Mouse (Mus musculus) lung, postnatal 10 days (tissue): ENCODE data around the gene Igfbpl1.

Source experiments
- DNase-seq: peaks from one replicate; pipeline ENCODE4 v3.0.0; 2021

The Igfbpl1 gene

DNA sequence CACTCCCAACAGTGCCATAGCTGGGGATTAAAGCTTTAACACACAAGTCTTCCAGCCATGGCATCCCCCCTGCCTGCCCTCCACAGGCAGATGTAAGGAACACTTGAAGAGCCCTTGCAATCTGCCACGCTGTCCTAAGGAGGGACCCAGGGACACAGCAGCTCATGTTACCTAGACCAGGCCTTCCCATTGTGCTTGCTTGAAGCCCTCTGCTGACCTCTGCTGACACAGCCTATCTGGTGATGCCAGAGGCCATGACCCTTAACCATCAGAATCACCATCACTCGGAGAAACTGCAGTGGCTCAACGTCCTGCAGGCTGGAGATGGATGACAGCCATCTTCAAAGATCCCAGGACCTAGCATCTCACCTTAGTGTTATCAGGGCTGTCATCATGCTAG lies 4.7 kb downstream of the Igfbpl1 start:
- no peak for DNase-seq

GRCm38 (mm10) chr4:45820074-45820830 lies 6.5 kb downstream of the Igfbpl1 start:
- peak; percentile 77 for DNase-seq

DNA sequence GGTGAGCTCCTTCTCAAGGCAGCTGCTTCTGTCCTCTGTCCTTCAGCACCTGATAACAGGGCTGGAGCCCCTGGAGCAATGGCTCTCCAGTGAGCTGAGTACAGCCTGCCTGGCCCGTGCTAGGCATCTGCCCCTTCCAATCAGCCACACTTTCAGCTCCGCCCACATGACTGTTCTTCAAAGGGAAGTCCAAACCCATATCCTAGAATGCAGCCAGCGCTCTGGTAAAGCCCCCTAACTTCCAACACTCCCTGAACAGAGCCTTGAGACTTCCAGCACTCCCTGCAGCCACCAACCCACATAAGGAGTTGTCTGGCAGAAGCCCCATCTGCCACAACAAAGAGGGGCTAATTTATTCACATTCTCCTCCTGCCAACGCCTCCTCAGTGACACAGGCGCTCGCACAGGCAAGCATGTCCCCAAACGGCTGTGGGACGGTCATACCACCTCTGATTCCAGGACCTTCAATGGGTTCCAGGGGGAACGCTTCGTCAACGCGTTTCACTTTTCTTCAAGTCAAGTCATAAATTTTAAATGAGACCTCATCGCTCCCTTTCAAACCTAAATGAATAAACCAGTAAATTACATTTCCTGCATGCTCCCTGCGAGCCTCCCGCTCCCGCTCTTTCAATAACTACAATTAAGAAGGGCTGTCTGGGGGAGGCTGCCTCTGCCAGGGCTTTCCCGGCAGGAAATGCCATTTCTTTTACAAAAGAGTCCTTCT lies 7.4 kb downstream of the Igfbpl1 start:
- DNase-seq, result peak; percentile 71

GRCm38 (mm10) chr4:45818814-45819207 lies 7.9 kb downstream of the Igfbpl1 start:
- DNase-seq, result no peak

DNA sequence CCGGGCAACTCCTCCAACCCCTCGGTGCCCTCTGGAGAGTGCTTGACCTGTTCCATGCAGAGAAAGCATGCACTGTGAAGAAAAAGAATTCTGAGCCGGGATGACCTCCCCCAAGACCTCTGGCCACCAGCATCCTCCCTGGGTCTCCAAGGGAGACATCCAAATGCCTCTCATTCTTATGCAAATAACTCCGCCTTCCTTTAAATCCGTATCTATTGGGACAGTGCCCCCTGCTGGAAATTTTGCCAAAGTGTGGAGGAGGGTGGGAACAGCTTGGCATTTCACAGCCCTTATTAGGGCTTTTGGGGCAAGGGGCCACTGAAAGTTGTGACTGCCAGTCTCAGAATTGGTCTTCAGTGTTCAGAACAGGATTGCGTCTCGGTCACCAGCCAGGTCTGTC lies 11.2 kb downstream of the Igfbpl1 start:
- peak; percentile 65 for DNase-seq

DNA sequence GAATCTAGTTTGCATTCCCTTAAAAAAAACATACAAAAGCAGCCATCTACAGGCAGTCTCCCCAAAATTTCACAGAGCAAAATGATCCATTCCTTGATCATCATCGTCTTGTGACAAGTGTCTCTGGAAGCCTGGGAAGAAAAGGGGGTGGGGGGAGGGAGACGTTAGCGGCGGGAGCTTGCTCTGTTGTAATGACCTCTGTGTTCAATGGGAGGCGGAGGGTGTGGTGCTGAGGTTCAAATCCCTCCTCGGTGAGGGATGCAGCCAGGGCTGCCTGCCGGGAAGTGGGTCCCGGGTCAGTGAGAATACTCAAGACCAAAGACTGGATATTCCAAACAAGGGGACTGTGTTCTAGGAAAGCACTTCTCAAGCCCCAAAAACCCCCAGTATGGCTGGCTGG lies 15.5 kb downstream of the Igfbpl1 start:
- DNase-seq, result no peak

GRCm38 (mm10) chr4:45808034-45808433 lies 18.7 kb downstream of the Igfbpl1 start:
- no peak for DNase-seq

GRCm38 (mm10) chr4:45802900-45803299 lies 23.8 kb downstream of the Igfbpl1 start:
- no peak for DNase-seq

DNA sequence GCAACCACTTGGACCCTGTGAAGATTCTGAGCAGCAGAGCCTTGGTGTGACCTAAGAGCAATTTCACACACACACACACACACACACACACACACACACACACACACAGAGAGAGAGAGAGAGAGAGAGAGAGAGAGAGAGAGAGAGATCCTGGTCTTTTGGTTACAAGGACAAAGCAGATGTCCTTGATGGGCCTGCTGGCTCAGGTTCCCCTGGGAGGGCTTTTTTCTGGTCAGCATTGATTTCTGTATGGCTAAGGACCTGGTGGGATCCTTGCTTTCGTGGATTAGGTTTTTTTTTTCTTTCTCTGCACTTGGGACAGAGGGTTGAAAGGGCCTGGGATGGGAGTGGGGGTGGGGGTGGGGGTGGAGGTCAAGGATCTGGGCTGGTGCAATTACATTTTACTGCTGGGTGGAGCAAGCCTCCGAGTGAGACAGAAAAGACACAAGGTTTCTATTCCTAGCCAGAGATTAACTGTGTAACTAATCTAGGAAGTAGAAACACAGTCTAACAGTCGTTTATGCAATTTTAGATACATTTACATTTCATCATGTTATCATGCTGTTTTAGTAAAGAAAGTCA lies 26.7 kb downstream of the Igfbpl1 start:
- DNase-seq, result no peak

DNA sequence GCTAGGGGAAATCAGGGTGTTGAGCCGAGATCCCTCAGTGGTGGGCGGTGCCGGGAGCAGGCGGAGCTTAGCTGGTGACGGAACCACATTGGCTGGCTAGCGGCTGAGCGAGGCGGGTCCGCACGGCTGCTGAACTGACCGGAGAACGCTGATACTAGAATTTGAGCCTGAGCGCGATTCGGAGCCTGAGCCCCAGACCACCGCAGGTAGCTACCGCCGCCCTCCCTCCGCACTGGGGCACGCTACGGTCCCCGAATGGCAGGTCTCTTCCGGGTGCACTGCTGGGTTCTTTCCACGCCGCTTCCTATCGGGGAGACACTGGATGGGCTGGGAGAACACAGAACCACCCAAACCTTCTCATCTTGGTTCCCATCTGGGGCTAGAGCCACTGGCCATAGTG lies 27.8 kb downstream of the Igfbpl1 start, which contains the start of gene Aldh1b1:
Aldh1b1 (plus strand) TSS at position 59 of the 400 bp plus-strand sequence.
- peak; percentile 88 for DNase-seq

- DNase-seq, result no peak
These were observed 30.0 kb downstream of the Igfbpl1 start for GRCm38 (mm10) chr4:45796760-45797159.

DNA sequence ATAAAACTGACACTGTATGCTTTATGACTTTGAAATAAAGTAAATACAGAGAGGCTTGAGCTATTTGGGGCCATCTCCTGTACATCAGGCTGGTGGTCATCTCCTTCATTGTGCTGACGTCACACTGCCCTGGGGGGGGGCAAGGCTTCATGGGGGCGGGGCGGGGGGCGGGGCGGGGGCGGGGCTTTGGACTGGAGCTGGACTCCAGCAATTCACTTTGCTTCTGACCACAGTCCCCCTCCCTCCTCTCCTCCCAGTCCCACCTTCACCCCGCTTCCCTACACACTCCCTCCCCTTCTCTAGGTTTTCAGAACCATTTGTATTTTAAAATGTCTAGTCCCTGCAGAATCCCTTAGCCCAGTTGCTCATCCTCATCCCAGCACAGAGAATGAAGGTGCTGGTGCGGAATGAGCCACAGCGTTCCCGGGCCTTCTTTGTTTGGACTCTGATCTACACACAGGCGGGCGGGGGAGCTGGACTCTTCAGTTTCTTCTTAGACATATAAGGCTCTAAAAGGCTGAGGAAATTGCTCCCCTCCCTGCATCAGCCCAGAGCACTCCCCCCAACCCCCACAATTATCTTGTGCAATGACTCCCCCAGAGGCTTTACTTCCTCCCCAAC lies 31.4 kb downstream of the Igfbpl1 start:
- DNase-seq, result peak; percentile 25

GRCm38 (mm10) chr4:45790018-45790417 lies 36.7 kb downstream of the Igfbpl1 start:
- no peak for DNase-seq

- no peak for DNase-seq
These were observed 37.3 kb downstream of the Igfbpl1 start for GRCm38 (mm10) chr4:45789263-45789958.

DNA sequence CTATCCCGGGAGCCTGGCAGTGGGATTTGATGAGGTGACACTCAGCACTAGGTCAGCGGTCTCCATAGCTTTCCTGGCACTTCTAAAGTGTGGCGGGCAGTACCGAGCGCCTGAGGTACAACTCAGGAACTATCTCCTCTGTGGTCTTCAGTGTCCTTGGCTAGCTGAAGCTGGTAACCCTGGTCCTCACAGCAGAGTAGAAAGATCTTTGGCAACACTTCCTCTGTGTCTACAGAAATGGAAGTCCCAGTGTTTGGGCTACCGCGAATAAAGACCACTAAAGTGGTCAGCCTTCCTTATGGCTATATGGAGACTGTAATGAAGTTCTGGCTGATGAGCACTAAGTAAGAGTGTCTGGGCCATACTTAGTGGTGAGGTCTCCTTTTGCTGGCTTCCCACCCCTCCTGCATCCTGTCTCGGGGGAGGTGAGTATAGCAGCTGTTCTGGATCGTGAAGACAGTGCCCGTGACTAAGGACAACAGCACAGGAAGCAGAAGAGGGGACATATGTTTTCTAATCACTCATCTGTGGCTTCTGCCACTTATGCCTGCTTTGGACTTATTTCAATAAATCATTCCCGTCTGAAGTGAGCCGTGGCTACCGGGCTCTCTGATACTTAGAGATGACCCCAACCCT lies 38.2 kb downstream of the Igfbpl1 start:
- DNase-seq, result no peak

GRCm38 (mm10) chr4:45786674-45787073 lies 40.0 kb downstream of the Igfbpl1 start:
- DNase-seq, result no peak

- no peak for DNase-seq
These were observed 40.8 kb downstream of the Igfbpl1 start for GRCm38 (mm10) chr4:45785959-45786358.

DNA sequence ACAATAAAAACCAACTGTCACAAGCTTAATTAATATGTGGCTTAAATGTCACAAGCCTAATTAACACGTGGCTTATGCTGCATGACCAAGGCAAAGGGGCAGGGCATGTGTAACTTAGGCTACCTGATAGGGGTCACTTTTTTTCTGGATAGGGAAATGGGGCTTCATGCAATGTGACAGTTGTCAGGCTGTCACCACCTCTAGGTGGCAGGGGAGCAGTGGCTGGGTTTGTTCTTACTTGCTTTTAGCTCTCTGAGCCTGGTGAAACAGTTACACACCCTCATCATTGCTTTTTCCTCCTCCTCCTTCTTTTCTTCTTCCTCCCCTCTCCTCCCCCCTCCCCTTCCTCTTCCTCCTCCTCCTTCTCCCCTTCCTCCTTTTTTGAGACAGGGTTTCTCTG lies 43.1 kb downstream of the Igfbpl1 start:
- no peak for DNase-seq

DNA sequence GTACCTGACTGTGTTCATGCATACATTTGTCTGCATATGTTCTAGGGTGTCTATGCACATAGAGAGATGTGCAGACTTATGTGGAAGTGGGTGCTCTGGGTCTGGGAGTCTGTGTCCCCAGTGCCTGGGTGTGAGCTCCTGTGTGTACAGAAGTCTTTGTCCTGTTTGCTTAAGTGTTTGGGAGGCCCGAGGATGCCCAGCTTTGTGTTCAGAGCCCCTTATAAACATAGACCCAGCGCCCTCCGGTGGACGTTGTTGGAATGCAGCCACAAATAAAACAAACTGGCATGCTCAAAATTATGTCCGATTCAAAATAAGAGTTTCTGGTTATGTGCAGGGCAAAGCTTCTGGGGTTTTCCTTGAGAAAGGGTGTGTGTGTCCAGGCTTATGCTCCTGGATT lies 55.1 kb downstream of the Igfbpl1 start:
- peak; percentile 73 for DNase-seq

- DNase-seq, result no peak
These were observed 55.5 kb downstream of the Igfbpl1 start for GRCm38 (mm10) chr4:45771173-45771572.

- DNase-seq, result no peak
These were observed 56.1 kb downstream of the Igfbpl1 start for GRCm38 (mm10) chr4:45770638-45771033.
